In genomic region chr12:40040067-40040466, GRCm38 (mm10) we compare ENCODE assay signal across 9 mouse cellular contexts. TPM values are rescaled to one million over a fixed set of nuclear protein-coding genes. Genes with fewer than 3 reads are reported as not detected.
DNase-seq lines count a peak whose midpoint lies in the region; ATAC-seq lines count a peak whose summit lies in the region.
"Had no signal": no experiment of that assay in that cellular context is flagged by ENCODE, and none has a peak within 500 bp of the region (broad histone marks: within the 10 kb centered on the region; RNA-seq: fewer than 3 reads in every experiment).

No protein-coding gene starts in this region.

- peak; percentile 33 for DNase-seq in kidney, adult 18-20 months
- DNase-seq in kidney, adult 11 months = no peak
- peak; percentile 60 for DNase-seq in 3T3-L1 (ENCODE audit: low read depth, low spot score)
- DNase-seq in CD8-positive naive resting alpha-beta T cell, adult 2 months (ENCODE audit: low read depth in 2 of 2, low spot score in 2 of 2) = peak; percentile 29 to 43
- peak; percentile 63 for DNase-seq in embryonic facial prominence, embryonic 14.5 days (ENCODE audit: low spot score)
- DNase-seq in urinary bladder, postnatal 14 days (ENCODE audit: low spot score) = no peak

- no peaks in the 10 kb centered on the region for H3K27me3 ChIP-seq in embryonic facial prominence, embryonic 14.5 days (replicated peaks; ENCODE audit: control insufficient read depth, insufficient read depth, low read length)
- H3K27me3 ChIP-seq: embryonic facial prominence, embryonic 15.5 days had no signal

- 0 out of 2 replicates have a peak, but pooled peaks cover 6% of the 10 kb centered on the region for H3K4me1 ChIP-seq in embryonic facial prominence, embryonic 14.5 days (ENCODE audit: control insufficient read depth, insufficient read depth, low read length)

- H3K4me2 ChIP-seq in embryonic facial prominence, embryonic 14.5 days (ENCODE audit: low read depth, low read length) = no peak overlapping the region
- H3K4me2 ChIP-seq: embryonic facial prominence, embryonic 15.5 days; liver, embryonic 15.5 days had no signal

- no peak overlapping the region for H3K9ac ChIP-seq in embryonic facial prominence, embryonic 14.5 days (ENCODE audit: low read depth, low read length)
- H3K9ac ChIP-seq: embryonic facial prominence, embryonic 15.5 days; liver, embryonic 15.5 days had no signal

- no peaks in the 10 kb centered on the region for H3K36me3 ChIP-seq in embryonic facial prominence, embryonic 14.5 days (ENCODE audit: control insufficient read depth, insufficient read depth, low read length)
- H3K36me3 ChIP-seq: embryonic facial prominence, embryonic 15.5 days had no signal

- no peaks in the 10 kb centered on the region for H3K9me3 ChIP-seq in embryonic facial prominence, embryonic 14.5 days (ENCODE audit: control insufficient read depth, low read length)
- H3K9me3 ChIP-seq: embryonic facial prominence, embryonic 15.5 days; liver, embryonic 15.5 days had no signal

- no peak overlapping the region for H3K27ac ChIP-seq in embryonic facial prominence, embryonic 14.5 days (replicated peaks; ENCODE audit: low read depth, low read length)
- H3K27ac ChIP-seq: embryonic facial prominence, embryonic 15.5 days; liver, embryonic 15.5 days had no signal

- H3K4me3 ChIP-seq in embryonic facial prominence, embryonic 14.5 days (ENCODE audit: low read depth, low read length) = no peak overlapping the region
- H3K4me3 ChIP-seq: embryonic facial prominence, embryonic 15.5 days; liver, embryonic 15.5 days had no signal

- ATAC-seq in embryonic facial prominence, embryonic 14.5 days (ENCODE audit: low read depth) = no peak
- ATAC-seq in megakaryocyte progenitor cell, adult 5-6 weeks (replicated peaks; ENCODE audit: poor library complexity) = peak; percentile 40

RNA-seq across cellular contexts. Expression of gene Arl4a, which starts 2.2 kb away (rescaled TPM):
- polyA plus RNA-seq in embryonic facial prominence, embryonic 14.5 days (2014; fragmentation: Nextera tagmentation; extraction: Ambion mirVana) = 88.3 and 91.6 TPM in 2 replicates
- 23.4 and 34.0 TPM in 2 replicates for total RNA-seq in megakaryocyte progenitor cell, adult 5-6 weeks (2015)
- 11.2 and 18.7 TPM in 2 replicates for total RNA-seq in megakaryocyte progenitor cell, adult 5-6 weeks (2017)

Comparison
In these comparisons a context has a peak if more than half of its experiments do, and no peak if none do; other contexts are left out.
1. DNase-seq: peak in kidney, adult 18-20 months (single experiment), 3T3-L1 (single experiment), CD8-positive naive resting alpha-beta T cell, adult 2 months (2 of 2) and embryonic facial prominence, embryonic 14.5 days (single experiment); none in kidney, adult 11 months (single experiment) and urinary bladder, postnatal 14 days (single experiment).